ENCODE assay signal across 8 mouse cellular contexts in genomic region chr10:95515293-95515931, GRCm38 (mm10). TPM values are rescaled to one million over a fixed set of nuclear protein-coding genes. Genes with fewer than 3 reads are reported as not detected.
DNase-seq lines count a peak whose midpoint lies in the region; ATAC-seq and TF ChIP-seq lines count a peak whose summit lies in the region.

No protein-coding gene starts in this region.

- DNase-seq in heart, adult 9 months (ENCODE audit: low spot score in 2 of 2): peak; percentile 21 to 43
- DNase-seq in heart, adult 8-10 months (ENCODE audit: low spot score): no peak
- DNase-seq in T-cell, adult 2 months (ENCODE audit: low spot score): peak; percentile 37
- peak; percentile 46 for DNase-seq in embryo, embryonic 11 days
- DNase-seq in gastrocnemius, postnatal 36 days: peak; percentile 6 to 35
- peak; percentile 28 to 44 for DNase-seq in kidney, adult 8-10 months

- H3K27ac ChIP-seq in lung, embryonic 16.5 days (ENCODE audit: low read length): peak overlapping the region; percentile 97
- H3K27ac ChIP-seq in small intestine, adult 2 months (ENCODE audit: insufficient read depth, low read depth, low read length): peak overlapping the region; percentile 95

- no peaks in the 10 kb centered on the region for H3K27me3 ChIP-seq in lung, embryonic 16.5 days (ENCODE audit: control insufficient read depth, insufficient read depth, low read depth, low read length)
- H3K27me3 ChIP-seq in small intestine, adult 2 months (ENCODE audit: control insufficient read depth, insufficient read depth, low read length): no peaks in the 10 kb centered on the region

- H3K4me2 ChIP-seq in lung, embryonic 16.5 days (ENCODE audit: low read depth, low read length): peak overlapping the region; percentile 71

- ATAC-seq in lung, embryonic 16.5 days (ENCODE audit: low read depth): peak; percentile 66

- no peak for TF ChIP-seq CTCF in small intestine, adult 2 months (IDR thresholded peaks at IDR 0.05; ENCODE audit: extremely low read depth, insufficient read length, insufficient replicate concordance, low read depth, low read length)

- peak overlapping the region; percentile 99 for H3K4me3 ChIP-seq in lung, embryonic 16.5 days (ENCODE audit: low read length)
- H3K4me3 ChIP-seq in small intestine, adult 2 months (ENCODE audit: low read depth, low read length): peak overlapping the region; percentile 98

- no peak; the same call in 1 of the 2 replicates for TF ChIP-seq POLR2A in small intestine, adult 2 months (IDR thresholded peaks at IDR 0.05; ENCODE audit: low read depth, low read length)

- intact Hi-C loops in gastrocnemius, postnatal 36 days (cut with DNase I): no loop called here

- peaks cover 17% of the 10 kb centered on the region for H3K4me1 ChIP-seq in lung, embryonic 16.5 days (replicated peaks; ENCODE audit: control insufficient read depth, insufficient read depth, low read length)
- H3K4me1 ChIP-seq in small intestine, adult 2 months (ENCODE audit: control insufficient read depth, insufficient read depth, insufficient read length, low read length): peaks cover 7% of the 10 kb centered on the region; the same call in 1 of the 2 replicates

- H3K36me3 ChIP-seq in lung, embryonic 16.5 days (ENCODE audit: control insufficient read depth, insufficient read depth, low read length): no peaks in the 10 kb centered on the region
- no peaks in the 10 kb centered on the region for H3K36me3 ChIP-seq in small intestine, adult 2 months (ENCODE audit: control insufficient read depth, insufficient read depth, low read length)

- WGBS in lung, embryonic 16.5 days: under 1% methylated on average over 41 of the region's 80 CpGs
- WGBS in small intestine, adult 2 months: under 1% methylated on average over 80 of the region's 80 CpGs

- no peaks in the 10 kb centered on the region; the same call in 1 of the 2 replicates for H3K9me3 ChIP-seq in lung, embryonic 16.5 days (ENCODE audit: control insufficient read depth, low read length)

- H3K9ac ChIP-seq in lung, embryonic 16.5 days (ENCODE audit: low read length): peak overlapping the region; percentile 99

RNA-seq across cellular contexts. Expression of gene Ube2n, which starts 0.5 kb away (rescaled TPM):
- 100 to 1,000 TPM in 1 of 4 experiments, 10 to 100 TPM in 3; 85.8 to 102 (median 94.5) TPM for total RNA-seq in heart, adult 8-10 months (2022)
- 10 to 100 TPM; 60.4 to 65.8 TPM for total RNA-seq in gastrocnemius, postnatal 36 days (2021)
- polyA plus RNA-seq in lung, embryonic 16.5 days (2015; fragmentation: Nextera tagmentation; extraction: Ambion mirVana): 355 and 360 TPM in 2 replicates
- 6.7 and 17.5 TPM in 2 replicates for polyA plus RNA-seq in small intestine, adult 2 months (2012; rRNA removed)

RNA-seq across cellular contexts. Expression of gene Mrpl42, which starts 13.7 kb away (rescaled TPM):
- 100 to 1,000 TPM; 415 to 495 (median 478) TPM for total RNA-seq in heart, adult 8-10 months (2022)
- total RNA-seq in gastrocnemius, postnatal 36 days (2021): 100 to 1,000 TPM; 298 to 322 TPM
- polyA plus RNA-seq in lung, embryonic 16.5 days (2015; fragmentation: Nextera tagmentation; extraction: Ambion mirVana): 298 and 313 TPM in 2 replicates
- polyA plus RNA-seq in small intestine, adult 2 months (2012; rRNA removed): 24.3 and 38.2 TPM in 2 replicates

RNA-seq across cellular contexts. Expression of gene Nudt4, which starts 48.5 kb away (rescaled TPM):
- 100 to 1,000 TPM; 276 to 382 (median 344) TPM for total RNA-seq in heart, adult 8-10 months (2022)
- 100 to 1,000 TPM; 190 to 259 TPM for total RNA-seq in gastrocnemius, postnatal 36 days (2021)
- 55.1 and 59.3 TPM in 2 replicates for polyA plus RNA-seq in lung, embryonic 16.5 days (2015; fragmentation: Nextera tagmentation; extraction: Ambion mirVana)
- polyA plus RNA-seq in small intestine, adult 2 months (2012; rRNA removed): 9.2 and 89.4 TPM in 2 replicates
